Mouse (Mus musculus) lung, adult 2 months (tissue): Measurements from ENCODE around the gene Fam166a.

ENCODE experiments used
- CTCF ChIP-seq: fragments of 200-500 bp; IDR thresholded peaks from 2 replicates; pipeline ENCODE4 v1.5.1; 2011; ENCODE audit warnings: mild to moderate bottlenecking, low read length, control low read depth; ENCODE audit not compliant: insufficient read depth
- POLR2A ChIP-seq: fragments of 200-500 bp; IDR thresholded peaks from 2 replicates; pipeline ENCODE4 v1.6.1; 2011; ENCODE audit warnings: low read depth, mild to moderate bottlenecking, control low read depth, low read length, borderline replicate concordance; ENCODE audit errors: extremely low read depth

DNA sequence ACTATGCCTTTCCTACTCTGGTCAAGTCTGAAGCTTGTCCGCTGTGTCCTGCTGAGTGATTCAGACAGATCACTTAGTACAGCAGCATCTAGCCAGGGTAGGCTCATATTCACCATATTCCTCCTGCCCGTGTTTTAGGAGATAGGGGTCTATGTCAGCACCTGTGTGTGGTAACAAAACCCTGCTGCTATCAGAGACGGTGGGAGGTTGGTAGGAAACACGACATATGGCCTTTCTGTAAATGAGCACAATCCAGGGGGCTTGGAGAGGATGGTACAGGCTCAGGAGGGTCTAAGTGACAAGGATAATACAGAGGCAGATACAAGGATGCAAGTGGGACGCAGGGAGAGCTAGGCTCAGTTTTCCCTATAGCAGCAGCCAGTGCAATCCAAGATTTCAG is 11.0 kb downstream of the Fam166a start:
- TF ChIP-seq POLR2A (no peak), CTCF (no peak)
